Mouse (Mus musculus): ENCODE data around the gene Tenm3. TPM values are rescaled to one million over a fixed set of nuclear protein-coding genes. Genes with fewer than 3 reads are reported as not detected.

Tenm3 gene
- polyA plus RNA-seq, 1 experiment from 2014 or later, result 31.6 TPM

DNA sequence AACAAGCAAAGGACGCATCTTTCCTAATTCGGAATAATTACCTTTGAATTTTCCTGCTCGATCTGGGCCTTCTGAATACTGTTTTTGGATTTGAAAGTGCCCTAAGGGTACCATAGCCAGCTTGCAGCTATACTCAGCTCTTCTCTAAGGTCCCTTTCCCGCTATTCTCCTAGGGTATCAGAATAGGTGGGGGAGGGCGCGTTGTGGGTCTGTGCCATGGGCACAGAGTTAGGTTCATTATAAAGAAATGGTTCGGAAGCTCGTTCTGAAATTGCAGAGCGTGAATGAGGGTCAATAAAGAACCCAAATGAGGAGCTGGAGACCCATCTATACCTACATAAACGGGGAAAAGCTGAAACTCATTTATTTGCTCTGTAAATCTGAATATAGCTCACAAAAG, 575.1 kb downstream of the Tenm3 start:
- no peak for DNase-seq (ENCODE audit: low spot score)
- 95% methylated on average over 10 of the region's 10 CpGs for WGBS
- H3K36me3 ChIP-seq, result peaks cover 73% of the 10 kb centered on the region

DNA sequence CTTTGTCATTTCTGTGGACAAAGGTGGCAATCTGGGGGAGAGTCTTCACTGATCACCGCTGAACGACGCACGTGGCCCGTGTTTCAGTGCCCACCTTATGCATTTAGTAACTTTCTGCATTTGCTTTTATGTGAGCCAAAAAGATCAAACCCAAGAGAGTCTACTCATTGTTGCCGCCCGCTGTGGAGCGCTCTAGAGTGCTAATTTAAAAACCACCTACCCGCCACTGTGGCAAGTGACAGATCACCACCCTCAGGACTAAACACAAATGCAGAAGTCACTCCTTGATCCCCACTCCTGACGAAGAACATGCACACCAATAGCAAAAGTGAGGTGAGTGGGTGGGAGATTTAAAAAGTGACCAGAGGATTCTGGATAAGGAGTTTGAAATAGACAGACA, 583.5 kb downstream of the Tenm3 start:
- DNase-seq (ENCODE audit: low spot score), result no peak
- H3K27me3 ChIP-seq (ENCODE audit: insufficient read depth, poor library complexity, severe bottlenecking), result no peaks in the 10 kb centered on the region

More for the DNA sequence above, 575.1 kb downstream of the Tenm3 start:
- H3K4me3 ChIP-seq, result no peak overlapping the region
- no peaks in the 10 kb centered on the region for H3K4me1 ChIP-seq (replicated peaks)
- H3K27ac ChIP-seq, result no peak overlapping the region
- no peaks in the 10 kb centered on the region for H3K9me3 ChIP-seq
- no peaks in the 10 kb centered on the region for H3K27me3 ChIP-seq (ENCODE audit: insufficient read depth, poor library complexity, severe bottlenecking)

DNA sequence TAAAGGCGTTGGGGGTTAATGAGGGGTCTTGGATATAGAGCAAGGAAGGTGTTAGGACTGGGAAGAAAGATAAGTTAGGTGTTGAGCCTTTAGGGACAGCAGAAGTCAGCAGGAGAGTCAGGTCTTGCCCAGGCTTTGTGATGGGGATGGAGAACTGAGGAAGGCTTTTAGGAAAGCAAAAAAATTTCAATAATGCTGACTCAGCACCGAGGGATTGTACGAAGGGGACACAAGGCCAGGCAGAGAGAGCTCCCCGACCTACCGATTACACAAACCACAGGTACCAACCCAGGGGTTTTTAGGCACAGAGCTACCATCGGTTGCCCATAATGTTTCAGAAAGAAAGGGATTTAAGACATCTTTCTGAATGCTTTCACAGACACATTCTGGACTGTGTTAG, 583.9 kb downstream of the Tenm3 start:
- Histone ChIP-seq H3K36me3 (peaks cover 54% of the 10 kb centered on the region), H3K9me3 (no peaks in the 10 kb centered on the region), H3K4me1 (replicated peaks) (peaks cover 19% of the 10 kb centered on the region), H3K4me3 (no peak overlapping the region), H3K27ac (no peak overlapping the region), H3K27me3 (ENCODE audit: insufficient read depth, poor library complexity, severe bottlenecking) (no peaks in the 10 kb centered on the region)
- no peak for DNase-seq (ENCODE audit: low spot score)
- WGBS, result 84% methylated on average over 6 of the region's 6 CpGs

More for the DNA sequence above, 583.5 kb downstream of the Tenm3 start:
- Histone ChIP-seq H3K9me3 (no peaks in the 10 kb centered on the region), H3K36me3 (peaks cover 54% of the 10 kb centered on the region), H3K4me1 (replicated peaks) (peaks cover 19% of the 10 kb centered on the region), H3K27ac (no peak overlapping the region), H3K4me3 (no peak overlapping the region)
- WGBS, result 91% methylated on average over 10 of the region's 10 CpGs

DNA sequence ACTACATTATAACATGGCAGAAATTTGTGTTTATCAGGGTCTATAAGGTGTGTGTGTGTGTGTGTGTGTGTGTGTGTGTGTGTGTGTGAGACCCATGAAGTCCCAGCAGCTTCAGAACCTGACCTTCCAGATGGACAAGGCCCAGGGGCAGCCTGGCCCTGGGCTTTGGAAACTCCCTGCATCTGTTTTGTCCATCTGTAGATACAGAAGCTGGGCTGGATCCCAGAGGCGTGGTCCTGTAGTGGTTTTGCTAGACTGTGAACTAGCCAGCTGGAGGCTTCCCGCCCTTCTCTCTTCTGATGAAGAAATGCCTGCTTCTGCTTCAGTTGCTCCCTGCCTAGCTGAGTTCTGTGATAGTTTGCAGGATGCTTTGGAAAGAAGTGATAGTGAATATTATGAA, 599.9 kb downstream of the Tenm3 start:
- 81% methylated on average over 2 of the region's 2 CpGs for WGBS
- no peaks in the 10 kb centered on the region for H3K4me1 ChIP-seq (replicated peaks)
- H3K27ac ChIP-seq, result no peak overlapping the region
- no peaks in the 10 kb centered on the region for H3K9me3 ChIP-seq
- no peaks in the 10 kb centered on the region for H3K27me3 ChIP-seq (ENCODE audit: insufficient read depth, poor library complexity, severe bottlenecking)
- H3K4me3 ChIP-seq, result no peak overlapping the region
- DNase-seq (ENCODE audit: low spot score), result no peak
- H3K36me3 ChIP-seq, result peaks cover 40% of the 10 kb centered on the region

DNA sequence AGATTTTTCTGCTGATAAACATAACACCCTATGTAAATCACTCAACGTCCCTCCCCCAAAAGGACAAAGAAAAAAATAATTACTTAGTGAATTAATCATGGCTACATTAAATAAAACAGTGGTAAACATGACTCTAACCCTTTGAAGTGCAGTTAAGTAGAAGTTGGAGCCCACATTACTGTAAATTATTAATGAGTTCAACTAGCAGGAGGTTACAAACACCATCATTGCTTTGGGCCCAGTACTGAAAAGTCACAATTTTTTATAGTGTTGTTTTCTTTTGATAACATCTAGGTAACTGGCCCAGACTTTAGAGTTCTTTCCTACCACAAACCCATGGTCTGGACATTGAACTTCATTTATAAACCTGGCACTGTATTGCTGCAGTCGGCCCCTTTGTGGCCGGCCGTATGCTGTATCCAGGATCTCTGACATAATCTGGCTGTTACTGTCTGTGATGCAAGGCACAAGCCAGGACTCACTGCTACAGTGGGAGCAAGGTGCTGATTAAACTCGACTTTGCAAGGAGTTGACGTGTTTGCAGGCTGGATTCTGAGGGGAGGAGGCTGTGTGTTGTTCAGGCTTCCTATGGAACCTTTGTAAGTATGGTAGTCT, 602.7 kb downstream of the Tenm3 start:
- Histone ChIP-seq H3K4me3 (no peak overlapping the region), H3K9me3 (no peaks in the 10 kb centered on the region), H3K4me1 (replicated peaks) (no peaks in the 10 kb centered on the region), H3K27ac (no peak overlapping the region), H3K36me3 (peaks cover 61% of the 10 kb centered on the region), H3K27me3 (ENCODE audit: insufficient read depth, poor library complexity, severe bottlenecking) (no peaks in the 10 kb centered on the region)
- DNase-seq (ENCODE audit: low spot score), result no peak
- WGBS, result 87% methylated on average over 6 of the region's 6 CpGs

DNA sequence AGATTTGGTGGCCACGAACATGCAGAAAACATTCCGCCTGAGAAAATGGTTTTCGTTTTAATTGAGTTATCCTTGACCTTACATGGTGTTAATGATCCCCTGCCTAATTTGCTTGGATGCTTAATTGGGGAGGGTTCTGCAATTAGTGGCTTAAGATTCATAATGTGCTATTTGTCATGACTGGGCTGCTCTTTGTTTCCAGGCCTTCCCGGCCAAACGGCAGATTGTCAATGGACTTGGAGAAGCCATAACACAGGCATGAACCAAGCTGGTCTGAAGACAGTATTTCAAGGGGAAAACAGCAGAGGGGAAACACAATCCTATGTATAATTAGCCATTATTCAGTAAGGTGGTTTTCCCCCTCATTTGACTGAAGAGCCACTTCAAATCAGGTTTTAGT, 606.8 kb downstream of the Tenm3 start:
- Histone ChIP-seq H3K4me3 (no peak overlapping the region), H3K4me1 (replicated peaks) (no peaks in the 10 kb centered on the region), H3K36me3 (peaks cover 85% of the 10 kb centered on the region), H3K9me3 (peaks cover 5% of the 10 kb centered on the region; the same call in 1 of the 2 replicates), H3K27ac (no peak overlapping the region), H3K27me3 (ENCODE audit: insufficient read depth, poor library complexity, severe bottlenecking) (no peaks in the 10 kb centered on the region)
- 98% methylated on average over 5 of the region's 5 CpGs for WGBS
- no peak for DNase-seq (ENCODE audit: low spot score)

DNA sequence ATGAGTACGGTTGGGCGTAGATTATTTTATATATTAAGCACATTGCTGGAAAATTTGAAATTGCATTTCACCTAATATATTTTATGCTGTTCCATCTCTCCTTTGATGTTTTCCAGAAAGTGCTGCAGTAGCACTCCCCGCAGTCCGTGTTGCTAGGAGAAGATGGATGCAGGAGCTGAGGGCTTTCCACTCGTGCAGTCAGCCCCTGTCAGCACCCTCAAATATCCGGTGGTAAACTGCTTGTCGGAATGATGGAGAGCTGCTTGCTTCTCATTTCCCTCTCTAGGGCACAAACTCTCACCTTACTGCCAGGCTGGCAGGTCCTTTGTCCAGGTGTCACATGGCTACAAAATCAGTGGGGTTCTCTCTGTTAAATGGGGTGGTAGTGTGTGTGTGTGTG, 610.8 kb downstream of the Tenm3 start:
- Histone ChIP-seq H3K9me3 (peaks cover 19% of the 10 kb centered on the region), H3K27ac (no peak overlapping the region), H3K4me3 (no peak overlapping the region), H3K27me3 (ENCODE audit: insufficient read depth, poor library complexity, severe bottlenecking) (no peaks in the 10 kb centered on the region), H3K4me1 (replicated peaks) (no peaks in the 10 kb centered on the region), H3K36me3 (peaks cover 96% of the 10 kb centered on the region)
- 92% methylated on average over 7 of the region's 7 CpGs for WGBS
- no peak for DNase-seq (ENCODE audit: low spot score)

DNA sequence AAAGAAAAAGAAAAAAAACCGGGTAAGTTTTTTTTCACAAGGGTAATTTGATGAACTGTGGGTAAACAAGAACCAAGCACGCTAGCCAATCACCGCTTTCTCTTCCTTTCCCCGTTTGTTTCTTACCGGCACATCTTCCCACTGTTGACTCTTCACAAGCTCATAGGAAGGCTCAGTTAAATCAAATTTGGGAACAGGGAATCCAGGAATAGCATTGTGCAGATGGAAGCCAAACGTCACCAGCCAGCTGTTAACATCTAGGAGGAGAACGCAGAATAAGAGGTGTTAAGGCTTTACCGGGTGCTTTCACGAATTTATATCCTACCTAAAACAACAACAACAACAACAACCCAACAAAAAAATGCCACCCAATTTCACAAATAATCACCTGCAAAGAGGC, 611.9 kb downstream of the Tenm3 start:
- Histone ChIP-seq H3K27ac (no peak overlapping the region), H3K27me3 (ENCODE audit: insufficient read depth, poor library complexity, severe bottlenecking) (no peaks in the 10 kb centered on the region), H3K9me3 (peaks cover 19% of the 10 kb centered on the region), H3K4me3 (no peak overlapping the region), H3K36me3 (peaks cover 95% of the 10 kb centered on the region), H3K4me1 (replicated peaks) (no peaks in the 10 kb centered on the region)
- 86% methylated on average over 9 of the region's 9 CpGs for WGBS
- no peak for DNase-seq (ENCODE audit: low spot score)

DNA sequence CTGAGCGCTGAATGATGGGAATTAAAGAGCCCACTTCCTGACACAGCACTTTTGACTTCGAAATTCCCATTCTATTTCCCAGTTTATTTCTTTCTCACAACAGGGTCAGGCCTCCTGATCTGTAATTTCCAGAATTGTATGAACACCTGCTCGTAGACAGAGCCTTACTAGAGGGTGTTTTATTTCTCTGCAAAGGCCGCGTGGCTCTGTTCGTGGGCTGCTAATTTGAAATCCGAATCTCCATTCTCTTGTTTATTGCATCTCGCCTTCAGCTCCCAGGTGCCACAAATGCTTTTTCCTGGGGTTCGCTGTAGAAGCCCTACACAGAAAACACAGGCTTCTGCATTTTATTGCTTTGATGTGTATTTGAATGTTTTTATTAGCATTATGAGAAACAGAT, 612.4 kb downstream of the Tenm3 start:
- WGBS, result 87% methylated on average over 9 of the region's 9 CpGs
- Histone ChIP-seq H3K4me1 (replicated peaks) (no peaks in the 10 kb centered on the region), H3K27me3 (ENCODE audit: insufficient read depth, poor library complexity, severe bottlenecking) (no peaks in the 10 kb centered on the region), H3K27ac (no peak overlapping the region), H3K4me3 (no peak overlapping the region), H3K36me3 (peaks cover 94% of the 10 kb centered on the region), H3K9me3 (peaks cover 19% of the 10 kb centered on the region)
- no peak for DNase-seq (ENCODE audit: low spot score)

DNA sequence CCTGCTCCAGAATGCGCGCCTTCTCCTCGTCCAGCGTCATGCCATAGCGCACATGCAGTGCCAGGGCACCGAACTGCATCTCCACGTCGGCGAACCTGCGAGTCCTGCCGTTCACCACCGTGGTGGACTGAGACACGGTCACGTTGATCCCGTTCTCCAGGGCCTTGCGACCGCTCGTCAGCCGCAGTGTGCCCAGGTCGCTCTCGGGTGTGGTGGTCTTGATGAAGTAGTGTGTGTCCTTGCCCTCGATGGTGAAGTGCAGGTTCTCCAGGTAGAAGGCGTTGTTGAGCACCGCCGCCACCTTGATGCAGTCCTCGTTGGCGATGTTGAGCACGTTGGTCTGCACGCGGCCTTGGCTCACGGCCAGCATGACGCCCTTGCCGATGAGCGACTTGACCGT, 615.1 kb downstream of the Tenm3 start:
- H3K27ac ChIP-seq, result no peak overlapping the region
- 98% methylated on average over 35 of the region's 35 CpGs for WGBS
- peaks cover 14% of the 10 kb centered on the region for H3K9me3 ChIP-seq
- peaks cover 21% of the 10 kb centered on the region for H3K4me1 ChIP-seq (replicated peaks)
- H3K27me3 ChIP-seq (ENCODE audit: insufficient read depth, poor library complexity, severe bottlenecking), result no peaks in the 10 kb centered on the region
- no peak for DNase-seq (ENCODE audit: low spot score)
- H3K36me3 ChIP-seq, result peaks cover 68% of the 10 kb centered on the region
- no peak overlapping the region for H3K4me3 ChIP-seq

DNA sequence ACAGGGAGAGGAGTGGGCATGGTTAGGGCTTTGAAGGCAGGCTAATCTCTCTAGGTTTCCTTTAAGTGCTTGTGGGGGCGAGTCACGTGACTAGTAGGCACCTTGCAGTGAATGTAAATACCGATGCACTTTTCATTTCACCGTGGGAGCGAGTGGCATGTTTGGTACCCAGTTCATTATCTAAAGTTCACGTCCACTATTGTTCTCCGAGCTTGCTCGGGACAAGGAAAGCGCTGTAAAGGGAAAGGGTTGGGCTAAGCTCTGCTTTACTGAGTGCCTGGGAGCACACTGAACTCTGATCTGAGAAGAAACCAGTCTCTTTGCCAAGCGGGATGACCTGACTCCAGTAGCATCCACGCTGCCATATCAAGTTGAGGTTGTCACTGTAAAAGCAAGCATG, 619.0 kb downstream of the Tenm3 start:
- no peak for DNase-seq (ENCODE audit: low spot score)
- peaks cover 14% of the 10 kb centered on the region for H3K9me3 ChIP-seq
- peaks cover 11% of the 10 kb centered on the region for H3K27me3 ChIP-seq (ENCODE audit: insufficient read depth, poor library complexity, severe bottlenecking)
- 29% methylated on average over 11 of the region's 11 CpGs for WGBS
- peaks cover 49% of the 10 kb centered on the region for H3K4me1 ChIP-seq (replicated peaks)
- peaks cover 31% of the 10 kb centered on the region for H3K36me3 ChIP-seq
- peak overlapping the region; percentile 67 for H3K27ac ChIP-seq
- H3K4me3 ChIP-seq, result no peak overlapping the region

DNA sequence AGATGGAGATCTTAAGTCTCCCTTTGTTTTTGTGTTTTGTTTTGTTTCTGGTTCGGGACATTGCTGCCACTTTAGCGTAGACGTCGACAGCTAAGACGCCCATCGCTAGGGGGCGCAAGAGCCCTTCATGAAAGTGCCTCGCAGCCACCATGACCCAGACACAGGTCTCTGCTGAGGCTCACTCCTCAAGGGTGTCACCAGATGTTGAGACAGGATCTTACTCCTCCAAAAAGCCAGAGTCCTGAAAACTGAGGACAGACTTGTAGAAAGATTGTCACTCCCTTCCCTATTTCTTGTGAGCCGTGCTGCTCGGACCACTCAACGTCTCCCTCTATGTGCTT, 621.4 kb downstream of the Tenm3 start:
- H3K27me3 ChIP-seq (ENCODE audit: insufficient read depth, poor library complexity, severe bottlenecking), result peaks cover 11% of the 10 kb centered on the region
- H3K9me3 ChIP-seq, result no peaks in the 10 kb centered on the region
- DNase-seq (ENCODE audit: low spot score), result peak; percentile 90
- 16% methylated on average over 11 of the region's 11 CpGs for WGBS
- H3K27ac ChIP-seq, result peak overlapping the region; percentile 81
- H3K4me1 ChIP-seq (replicated peaks), result peaks cover 51% of the 10 kb centered on the region
- H3K4me3 ChIP-seq, result peak overlapping the region; percentile 46
- peaks cover 9% of the 10 kb centered on the region for H3K36me3 ChIP-seq

DNA sequence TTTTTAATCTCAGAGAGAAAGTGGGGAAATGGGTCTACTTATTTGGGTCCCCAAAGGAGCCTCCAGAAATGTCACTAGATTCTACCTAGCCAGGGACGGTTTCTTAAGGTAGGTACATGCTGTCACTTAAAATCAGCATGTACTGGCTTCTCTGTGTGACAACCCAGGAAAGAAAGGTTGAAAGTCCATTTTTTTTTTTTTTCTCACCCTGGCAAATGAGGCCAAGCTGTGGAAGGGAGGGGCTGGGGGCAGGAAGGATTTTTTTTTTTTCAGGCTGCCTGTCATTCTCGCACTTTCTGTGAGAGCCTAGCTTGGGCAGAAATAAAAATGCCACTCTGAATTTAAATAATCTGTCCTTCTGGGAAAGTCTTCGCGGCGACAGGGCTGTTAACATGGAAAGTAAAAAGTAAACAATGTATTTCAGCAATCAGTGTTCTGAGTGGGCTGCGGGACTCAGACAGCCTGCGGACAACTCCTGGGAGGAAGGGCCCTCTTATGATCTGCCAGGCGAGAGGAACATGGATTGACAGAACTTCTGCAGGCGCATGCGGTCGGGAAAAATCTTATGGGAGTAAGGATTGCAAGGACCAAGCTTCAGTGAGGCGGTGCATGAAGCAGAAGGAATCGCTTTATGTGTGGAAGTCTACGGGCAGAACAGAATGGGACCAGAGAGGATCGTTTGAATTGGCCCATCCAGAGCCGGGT, 621.9 kb downstream of the Tenm3 start:
- Histone ChIP-seq H3K4me3 (peak overlapping the region; percentile 46), H3K27me3 (ENCODE audit: insufficient read depth, poor library complexity, severe bottlenecking) (peaks cover 11% of the 10 kb centered on the region), H3K27ac (peak overlapping the region; percentile 81), H3K4me1 (replicated peaks) (peaks cover 51% of the 10 kb centered on the region), H3K9me3 (no peaks in the 10 kb centered on the region), H3K36me3 (peaks cover 4% of the 10 kb centered on the region; the same call in 1 of the 2 replicates)
- 24% methylated on average over 16 of the region's 16 CpGs for WGBS
- DNase-seq (ENCODE audit: low spot score), result no peak

Measured in hindbrain, embryonic 10.5 days (tissue).